Mouse (Mus musculus): Measurements from ENCODE around the gene Sesn2.
A peak's percentile ranks its signal among the peaks of the same experiment; 100 is the strongest.
"Not testable (repeated sequence)": the region's sequence is repeated elsewhere in the genome, so short reads cannot be mapped to it uniquely, and the experiment has no call there.

The Sesn2 gene

DNA sequence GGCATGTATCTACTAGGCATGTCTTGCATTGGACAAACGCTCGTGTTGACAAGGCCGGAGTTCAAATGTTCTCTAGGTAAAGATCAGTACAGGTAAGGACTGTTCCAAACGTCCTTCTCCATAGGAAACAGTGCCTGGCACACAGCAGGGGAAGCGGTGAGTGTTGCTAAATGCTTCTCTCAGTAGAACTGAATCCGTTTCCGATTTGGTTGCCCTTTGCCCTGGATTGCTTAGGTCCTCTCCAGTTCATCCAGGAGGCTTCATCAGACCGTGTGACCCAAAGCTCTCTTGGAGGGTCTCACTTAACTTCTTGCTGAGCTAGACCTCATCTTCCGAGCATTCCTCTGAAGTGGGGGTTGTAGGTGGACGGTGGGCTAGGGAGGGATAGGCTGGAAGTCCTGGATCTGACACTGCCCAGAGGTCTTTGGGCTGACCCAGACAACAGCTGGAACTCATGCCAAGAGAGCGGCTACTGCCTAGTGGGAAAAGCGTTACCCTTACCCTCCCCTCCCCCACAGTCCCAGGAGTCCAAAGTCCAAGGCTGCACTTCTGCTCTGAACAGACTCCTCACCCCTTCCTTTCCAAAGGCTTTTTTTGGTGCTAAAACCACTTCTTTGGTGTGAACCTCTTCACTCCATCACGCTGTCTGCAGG is 27.2 kb downstream of the Sesn2 start:
- no peak for DNase-seq (ENCODE audit: low read depth in 2 of 2, low spot score in 2 of 2)

DNA sequence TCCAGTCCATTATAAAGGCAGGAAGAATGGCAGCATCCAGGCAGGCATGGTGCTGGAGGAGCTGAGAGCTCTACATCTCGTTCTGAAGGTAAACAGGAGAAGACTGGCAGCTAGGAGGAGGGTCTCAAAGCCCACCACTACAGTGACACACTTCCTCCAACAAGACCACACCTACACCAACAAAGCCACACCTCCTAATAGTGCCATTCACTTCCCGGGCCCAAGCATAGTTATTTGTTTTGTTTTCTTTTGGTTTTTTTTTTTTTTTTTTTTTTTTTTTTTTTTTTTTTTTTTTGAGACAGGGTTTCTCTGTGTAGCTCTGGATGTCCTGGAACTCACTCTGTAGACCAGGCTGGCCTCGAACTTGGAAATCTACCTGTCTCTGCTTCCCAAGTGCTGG is 28.2 kb downstream of the Sesn2 start:
- not testable (repeated sequence) for DNase-seq (ENCODE audit: low read depth in 2 of 2, low spot score in 2 of 2)

DNA sequence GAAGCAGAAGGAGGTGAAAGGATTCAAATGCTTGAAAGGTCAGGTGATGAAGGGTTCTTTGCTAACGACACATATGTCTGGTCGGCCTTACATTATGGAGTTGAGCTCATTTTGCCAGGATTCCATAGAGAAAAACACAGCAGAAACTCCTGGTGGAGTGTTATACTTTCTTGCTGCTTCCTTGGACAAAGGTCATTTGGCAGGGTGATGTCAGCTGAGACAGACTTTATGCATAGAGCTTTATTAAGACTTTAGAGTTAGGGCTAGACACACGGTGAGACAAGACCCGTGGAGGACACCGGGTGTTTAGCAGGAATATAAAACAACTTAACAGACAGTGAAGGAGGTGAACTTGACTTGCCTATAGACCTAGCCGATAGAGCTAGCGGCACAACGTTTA is 32.5 kb downstream of the Sesn2 start:
- DNase-seq (ENCODE audit: low read depth in 2 of 2, low spot score in 2 of 2): no peak

DNA sequence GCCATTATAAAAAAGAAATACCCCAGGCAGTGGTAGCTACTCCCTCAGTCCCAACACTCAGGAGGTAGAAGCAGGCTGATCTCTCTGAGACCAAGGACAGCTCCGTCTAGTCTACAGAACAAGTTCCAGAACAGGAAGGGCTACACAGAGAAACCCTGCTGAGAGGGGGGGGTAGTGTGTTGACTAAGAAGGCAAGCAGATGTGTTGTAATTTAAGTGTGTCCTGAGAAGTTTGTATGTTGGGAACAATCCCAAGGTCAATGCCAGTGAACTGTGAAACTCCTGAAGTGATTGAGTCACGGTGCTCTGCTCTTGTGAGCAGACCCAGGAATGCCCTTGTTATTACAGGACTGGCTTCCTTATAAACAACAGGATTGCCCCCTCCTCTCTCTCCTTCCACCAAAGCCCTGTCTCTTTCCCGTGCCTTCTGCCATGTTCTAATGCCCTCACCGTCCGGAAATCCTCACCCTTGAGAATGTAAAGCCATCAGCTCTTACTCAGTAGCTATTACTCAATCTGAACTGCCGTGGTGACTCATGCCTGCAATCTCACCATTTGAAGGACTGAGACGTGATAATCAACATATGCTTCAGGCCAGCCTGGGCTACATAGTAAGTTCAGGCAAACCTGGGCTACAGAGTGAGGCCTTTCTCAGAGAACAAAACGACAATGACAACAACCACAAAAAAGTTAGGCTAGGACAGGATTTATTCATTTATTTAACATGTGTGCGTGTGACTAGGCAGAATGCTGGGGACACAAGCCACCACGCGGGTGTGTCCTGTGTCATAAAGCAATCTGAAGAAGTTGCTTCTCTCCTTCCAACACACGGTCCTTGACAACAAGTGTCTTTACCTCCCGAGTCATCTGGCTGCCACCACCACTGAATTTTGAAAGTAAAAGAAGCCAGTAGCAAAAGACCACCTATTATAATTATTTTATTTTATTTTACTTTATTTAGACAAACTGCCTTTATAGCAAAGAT is 34.1 kb downstream of the Sesn2 start:
- DNase-seq (ENCODE audit: low read depth in 2 of 2, low spot score in 2 of 2): no peak

DNA sequence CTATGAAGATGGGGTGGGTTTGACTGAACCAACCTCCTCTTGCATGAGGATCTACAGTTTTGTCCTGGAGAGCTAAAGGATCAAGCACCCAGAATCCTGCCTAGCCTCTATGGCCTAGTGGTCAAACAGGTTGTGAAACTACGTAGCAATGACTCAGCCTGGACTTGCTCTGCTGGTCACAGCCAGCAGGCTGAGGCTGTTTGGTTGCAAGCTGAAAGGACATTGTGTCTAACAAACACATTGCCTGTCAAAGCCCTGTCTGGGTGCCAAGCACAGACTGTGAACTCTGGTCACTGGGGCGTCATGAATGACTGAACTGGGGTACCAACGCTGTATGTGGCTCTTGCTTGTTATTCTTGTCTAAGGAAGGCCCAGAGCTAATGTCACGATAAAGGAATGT is 35.7 kb downstream of the Sesn2 start:
- DNase-seq (ENCODE audit: low read depth in 2 of 2, low spot score in 2 of 2): no peak

DNA sequence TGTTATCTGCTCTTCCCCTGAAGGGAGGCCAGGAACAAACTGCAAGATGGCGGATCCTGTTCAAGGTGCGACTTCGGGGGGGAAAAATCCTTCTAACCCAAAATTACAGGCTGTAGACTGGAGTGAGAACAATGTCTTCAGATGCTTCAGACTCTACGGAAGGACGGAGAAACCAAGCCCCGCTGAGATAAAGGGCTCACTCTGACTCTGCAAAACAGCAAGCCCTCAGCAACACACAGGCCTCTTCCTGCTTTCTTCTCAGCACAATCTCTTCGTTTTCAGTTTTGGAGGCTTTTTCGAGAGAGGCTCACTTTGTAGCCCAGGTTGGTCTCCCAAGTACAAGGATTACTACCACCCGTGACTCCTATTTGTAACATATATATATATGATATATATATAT is 36.9 kb downstream of the Sesn2 start:
- no peak for DNase-seq (ENCODE audit: low read depth in 2 of 2, low spot score in 2 of 2)

DNA sequence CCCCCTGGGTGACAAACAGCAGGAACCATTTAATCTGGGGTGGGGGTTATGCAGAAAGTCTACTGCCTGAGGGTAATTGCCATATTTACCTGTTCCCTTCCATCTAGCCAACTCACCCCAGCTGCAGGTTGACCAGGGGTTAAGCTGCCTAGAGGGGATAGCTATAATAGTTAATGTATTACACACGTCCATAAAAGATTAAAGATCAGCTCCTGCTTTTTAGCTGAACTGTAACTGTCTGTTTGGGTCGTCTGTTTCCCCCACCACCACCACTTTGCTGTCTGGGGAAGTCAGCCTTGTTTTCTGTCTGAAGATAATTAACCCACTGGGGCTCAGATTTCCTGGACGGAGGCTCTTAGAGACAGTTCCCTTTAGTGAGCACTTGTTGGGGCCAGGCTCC is 40.4 kb downstream of the Sesn2 start:
- DNase-seq (ENCODE audit: low read depth in 2 of 2, low spot score in 2 of 2): no peak

DNA sequence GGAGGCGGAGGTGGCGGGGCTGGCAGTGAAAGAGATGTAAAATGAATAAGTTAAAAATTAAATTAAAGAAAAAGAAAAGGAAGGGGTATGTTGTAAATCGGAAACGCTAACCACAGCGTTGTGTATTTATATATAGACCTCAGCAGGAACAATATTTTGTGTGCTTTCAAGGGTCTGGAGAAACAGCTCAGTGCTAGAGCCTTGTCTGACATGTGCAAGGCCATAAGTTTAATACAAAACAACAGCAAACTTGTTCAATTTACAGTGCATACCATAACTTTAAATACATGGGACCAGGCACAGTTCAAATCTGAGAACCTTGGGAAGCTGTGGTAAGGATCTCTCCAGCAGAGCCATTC is 46.1 kb downstream of the Sesn2 start:
- DNase-seq (ENCODE audit: low read depth in 2 of 2, low spot score in 2 of 2): no peak

DNA sequence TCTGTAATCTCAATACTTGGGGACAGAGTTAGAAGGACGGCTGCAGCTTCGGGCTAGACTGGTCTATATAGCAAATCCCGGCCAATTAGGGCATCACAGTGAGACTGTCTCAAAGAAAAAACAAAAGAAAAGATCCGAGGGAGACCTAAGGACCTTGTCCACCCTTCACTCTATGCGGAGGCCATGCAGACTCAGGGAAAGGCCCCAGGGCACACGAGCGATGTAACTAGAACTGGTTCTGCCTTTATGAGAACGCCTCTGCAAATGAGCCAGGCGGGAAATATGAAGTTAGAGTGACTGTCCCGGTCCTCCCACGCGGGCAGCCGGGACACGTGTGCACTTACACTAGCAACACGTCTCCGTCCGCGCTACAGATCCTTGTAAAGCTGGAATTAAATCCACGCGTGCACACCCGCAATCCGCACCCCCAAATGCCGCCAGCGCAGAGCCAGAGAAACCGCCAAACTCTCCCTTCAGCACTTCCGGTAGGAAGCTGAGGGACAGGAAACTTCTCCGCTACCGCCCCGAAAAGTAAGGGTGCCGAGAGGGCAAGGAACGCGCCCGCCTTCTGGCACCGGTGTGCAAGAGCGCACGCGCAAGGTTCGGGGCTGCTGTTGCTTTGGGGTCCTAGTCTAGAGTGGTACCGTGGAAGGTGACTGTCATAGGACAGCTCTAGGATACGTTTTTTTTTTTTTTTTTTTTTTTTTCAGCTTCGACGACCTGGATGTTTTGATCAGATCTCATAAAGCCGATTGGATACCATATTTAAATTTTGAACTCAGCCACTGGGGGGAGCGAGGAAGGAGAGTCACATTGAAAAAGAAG is 46.7 kb downstream of the Sesn2 start, which contains the start of gene Med18:
Gene Med18, minus strand, starts transcription at position 492 of the 825 bp plus-strand sequence.
- DNase-seq (ENCODE audit: low read depth in 2 of 2, low spot score in 2 of 2): peak; percentile 88 to 90

DNA sequence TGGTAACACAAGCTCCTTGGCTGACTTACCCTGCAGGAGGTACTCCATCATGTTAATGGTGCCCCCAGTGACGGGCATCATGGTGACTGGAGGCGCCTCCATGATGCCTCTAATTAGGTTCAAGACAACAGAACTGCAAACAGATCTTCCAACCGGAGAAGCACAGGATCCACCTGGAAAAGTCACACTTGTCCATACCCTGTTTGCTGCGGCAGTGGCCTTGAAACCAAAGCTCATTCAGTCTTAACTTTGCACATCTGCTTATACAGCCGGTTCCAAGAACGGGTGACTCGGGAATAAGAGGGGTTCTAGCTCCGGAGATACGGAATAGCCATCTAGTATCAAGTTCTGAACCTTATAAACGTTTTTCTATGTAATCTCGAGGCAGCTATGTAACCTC is 47.5 kb downstream of the Sesn2 start:
- DNase-seq (ENCODE audit: low read depth in 2 of 2, low spot score in 2 of 2): no peak

DNA sequence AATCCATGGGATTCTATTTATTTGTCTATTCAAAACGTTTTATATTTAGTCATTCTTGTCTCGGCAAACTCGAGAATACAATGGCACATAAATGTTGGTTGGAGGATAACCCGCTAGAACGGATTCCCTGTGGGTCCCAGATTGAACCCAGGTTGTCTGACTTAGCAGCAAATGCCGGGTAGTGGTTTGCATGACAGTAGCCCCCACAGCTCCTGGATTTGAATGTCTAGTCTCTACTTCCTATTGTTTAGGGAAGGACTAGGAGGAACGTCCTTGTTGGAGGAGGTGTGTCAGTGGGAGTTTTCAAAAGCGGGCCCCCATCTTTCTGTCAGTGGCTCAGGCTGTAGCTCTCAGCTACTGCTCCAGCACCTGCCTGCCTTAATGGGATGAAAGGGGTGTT is 50.1 kb downstream of the Sesn2 start:
- no peak for DNase-seq (ENCODE audit: low read depth in 2 of 2, low spot score in 2 of 2)

DNA sequence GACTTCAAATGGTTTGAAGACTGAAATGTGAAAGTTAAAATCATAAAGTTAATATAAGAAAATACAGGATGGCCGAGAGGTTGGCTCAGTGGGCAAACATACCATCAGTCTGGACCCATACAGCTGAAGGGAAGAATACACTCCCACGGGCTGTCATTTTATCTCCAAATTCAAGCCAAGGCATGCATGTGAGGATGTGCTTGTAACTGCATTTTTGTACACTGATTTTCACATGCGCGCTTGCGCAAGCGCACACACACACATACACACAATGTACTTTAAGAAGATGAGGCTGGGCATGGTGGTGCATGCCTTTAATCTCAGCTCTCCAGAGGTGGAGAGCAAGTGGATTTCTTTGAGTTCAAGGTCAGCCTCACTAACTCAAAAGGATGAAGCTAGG is 54.7 kb downstream of the Sesn2 start:
- no peak for DNase-seq (ENCODE audit: low read depth in 2 of 2, low spot score in 2 of 2)

DNA sequence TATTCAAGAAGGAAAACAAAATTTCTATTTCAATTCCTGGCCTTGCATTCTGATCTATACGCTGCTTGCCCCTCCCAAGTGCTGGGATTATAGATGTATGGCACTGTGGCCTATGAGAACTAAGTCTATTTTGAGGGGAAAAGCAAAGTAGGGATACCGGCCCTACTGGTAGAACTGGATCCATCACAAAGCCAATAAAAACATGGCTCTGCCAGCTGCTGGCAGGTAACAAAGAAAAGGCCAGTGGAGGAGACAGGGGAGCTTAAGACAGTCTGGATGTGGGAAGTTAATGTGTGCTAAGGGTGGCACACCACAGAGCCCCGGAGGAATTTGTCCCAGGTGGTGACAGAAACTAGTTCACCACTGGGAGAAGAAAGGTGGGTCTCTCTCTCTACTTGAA is 55.2 kb downstream of the Sesn2 start:
- DNase-seq (ENCODE audit: low read depth in 2 of 2, low spot score in 2 of 2): no peak

DNA sequence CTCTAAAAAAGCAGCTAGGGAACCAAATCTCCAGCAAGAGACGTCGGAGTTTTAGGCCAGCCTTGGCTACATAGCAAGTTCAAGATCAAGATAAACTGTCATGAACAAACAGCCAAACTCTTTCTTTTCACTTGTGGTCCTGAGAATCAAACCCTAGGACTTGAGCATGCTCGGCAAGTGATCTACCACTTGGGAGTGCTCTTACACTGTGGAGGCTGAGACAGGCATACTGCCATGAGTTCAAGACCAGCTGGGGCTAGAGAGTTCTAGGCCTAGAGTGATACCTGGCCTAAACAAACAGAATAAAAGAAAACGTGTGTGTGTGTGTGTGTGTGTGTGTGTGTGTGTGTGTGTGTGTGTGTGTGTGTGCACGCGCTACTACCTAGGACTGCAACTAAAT is 56.1 kb downstream of the Sesn2 start:
- no peak for DNase-seq (ENCODE audit: low read depth in 2 of 2, low spot score in 2 of 2)

DNA sequence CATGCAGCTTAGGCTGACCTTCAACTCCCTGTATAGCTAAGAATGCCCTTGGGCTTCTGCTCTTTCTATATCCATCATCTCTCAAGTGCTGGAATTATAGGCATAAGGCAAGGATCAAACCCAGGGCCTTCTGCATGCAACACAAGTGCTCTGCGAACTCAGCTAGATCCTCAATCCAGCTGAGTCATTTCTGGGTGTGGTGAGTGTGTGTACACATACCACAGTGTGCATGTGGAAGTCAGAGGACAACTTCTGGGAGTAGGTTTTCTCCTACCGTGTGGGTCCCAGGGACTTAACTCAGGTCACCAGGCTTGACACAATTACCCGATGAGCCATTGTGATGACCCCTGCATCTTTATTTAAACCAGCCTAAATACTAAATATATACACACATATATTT is 60.5 kb downstream of the Sesn2 start:
- DNase-seq (ENCODE audit: low read depth in 2 of 2, low spot score in 2 of 2): no peak

DNA sequence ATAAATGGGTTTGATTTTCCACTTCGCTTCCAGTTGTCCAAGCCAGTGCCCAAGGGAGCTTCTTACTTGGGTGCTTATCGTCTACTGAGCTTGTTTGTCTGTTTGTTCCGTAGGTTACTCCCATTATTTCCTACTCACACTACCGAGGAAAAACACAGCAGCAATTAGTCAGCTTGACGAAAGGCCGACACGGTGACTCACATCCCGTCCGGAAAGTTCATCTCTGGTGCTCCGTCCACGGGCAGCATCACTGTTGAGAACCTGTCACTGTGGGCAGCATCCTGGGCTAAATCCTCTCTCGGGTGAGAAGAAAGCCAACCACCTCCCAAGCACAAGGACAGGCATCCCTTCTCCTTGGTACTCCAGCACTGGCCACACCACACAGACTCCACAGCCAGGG is 64.2 kb downstream of the Sesn2 start:
- DNase-seq (ENCODE audit: low read depth in 2 of 2, low spot score in 2 of 2): no peak

DNA sequence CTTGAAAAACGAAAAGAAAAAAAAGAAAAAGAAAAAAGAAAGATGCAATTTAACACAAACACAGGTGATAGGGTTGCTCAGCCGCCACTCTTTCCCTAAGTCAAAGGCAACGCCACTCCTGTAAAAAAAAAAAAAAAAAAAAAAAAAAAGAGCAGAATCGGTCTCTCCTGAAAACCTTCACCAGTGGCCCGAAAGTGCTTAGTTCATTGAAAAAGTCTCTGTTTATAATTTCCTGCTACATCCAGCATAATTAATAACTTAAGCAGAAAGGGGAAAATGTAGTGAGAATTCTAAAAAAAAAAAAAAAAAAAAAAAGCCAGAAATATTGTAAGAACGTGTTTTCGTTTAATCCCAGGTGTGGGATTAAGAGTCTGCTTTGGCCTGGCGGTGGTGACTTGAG is 65.8 kb downstream of the Sesn2 start:
- no peak for DNase-seq (ENCODE audit: low read depth in 2 of 2, low spot score in 2 of 2)
